Mouse (Mus musculus): ENCODE results near the gene C330007P06Rik. TPM values are rescaled to one million over a fixed set of nuclear protein-coding genes. Genes with fewer than 3 reads are reported as not detected.

C330007P06Rik gene
- polyA plus RNA-seq, 1 experiment from 2014 or later = 23.9 TPM

- Histone ChIP-seq H3K36me3 (no peaks in the 10 kb centered on the region), H3K4me3 (no peak overlapping the region), H3K4me2 (no peak overlapping the region), H3K27ac (replicated peaks) (no peak overlapping the region), H3K9me3 (no peaks in the 10 kb centered on the region), H3K9ac (no peak overlapping the region), H3K4me1 (replicated peaks) (peaks cover 3% of the 10 kb centered on the region), H3K27me3 (no peaks in the 10 kb centered on the region)
- 84% methylated on average over 3 of the region's 3 CpGs for WGBS
- ATAC-seq (ENCODE audit: low read depth) = no peak
These were observed 3.5 kb downstream of the C330007P06Rik start for GRCm38 (mm10) chrX:36870372-36870771.

- no peak for ATAC-seq (ENCODE audit: low read depth)
- H3K4me3 ChIP-seq = peak overlapping the region; percentile 43
- H3K36me3 ChIP-seq = no peaks in the 10 kb centered on the region
- H3K9ac ChIP-seq = 0 out of 2 replicates have a peak overlapping the region, but pooled peaks have one; percentile 38
- H3K4me2 ChIP-seq = peak overlapping the region; percentile 55
- no peaks in the 10 kb centered on the region for H3K9me3 ChIP-seq
- H3K4me1 ChIP-seq (replicated peaks) = peaks cover 10% of the 10 kb centered on the region
- H3K27ac ChIP-seq (replicated peaks) = no peak overlapping the region
- WGBS = 57% methylated on average over 8 of the region's 8 CpGs
- no peaks in the 10 kb centered on the region for H3K27me3 ChIP-seq
These were observed 9.1 kb downstream of the C330007P06Rik start for GRCm38 (mm10) chrX:36864609-36865328.

GRCm38 (mm10) chrX:36863766-36864608, 9.9 kb downstream of the C330007P06Rik start:
- H3K4me1 ChIP-seq (replicated peaks) = peaks cover 10% of the 10 kb centered on the region
- peak overlapping the region; percentile 55 for H3K4me2 ChIP-seq
- no peaks in the 10 kb centered on the region for H3K36me3 ChIP-seq
- peak overlapping the region; percentile 64 for H3K9ac ChIP-seq
- WGBS = 14% methylated on average over 43 of the region's 44 CpGs
- no peaks in the 10 kb centered on the region for H3K27me3 ChIP-seq
- peak; percentile 92 for ATAC-seq (ENCODE audit: low read depth)
- H3K4me3 ChIP-seq = peak overlapping the region; percentile 43
- no peaks in the 10 kb centered on the region for H3K9me3 ChIP-seq
- no peak overlapping the region; the same call in 1 of the 2 replicates for H3K27ac ChIP-seq (replicated peaks)

- H3K27ac ChIP-seq (replicated peaks) = no peak overlapping the region
These were observed 21.3 kb downstream of the C330007P06Rik start for GRCm38 (mm10) chrX:36852631-36853030.

GRCm38 (mm10) chrX:36847152-36847551, 26.8 kb downstream of the C330007P06Rik start:
- no peak overlapping the region for H3K27ac ChIP-seq (replicated peaks)
- 0 out of 2 replicates have a peak, but pooled peaks cover 1% of the 10 kb centered on the region for H3K36me3 ChIP-seq
- H3K4me3 ChIP-seq = no peak overlapping the region
- 89% methylated on average over 1 of the region's 1 CpGs for WGBS
- H3K4me2 ChIP-seq = no peak overlapping the region
- H3K9me3 ChIP-seq = no peaks in the 10 kb centered on the region
- H3K4me1 ChIP-seq (replicated peaks) = no peaks in the 10 kb centered on the region
- no peaks in the 10 kb centered on the region for H3K27me3 ChIP-seq
- ATAC-seq (ENCODE audit: low read depth) = no peak
- H3K9ac ChIP-seq = no peak overlapping the region

More at GRCm38 (mm10) chrX:36852631-36853030, 21.3 kb downstream of the C330007P06Rik start:
- 87% methylated on average over 8 of the region's 8 CpGs for WGBS
- Histone ChIP-seq H3K9me3 (no peaks in the 10 kb centered on the region), H3K9ac (no peak overlapping the region), H3K4me3 (no peak overlapping the region), H3K36me3 (0 out of 2 replicates have a peak, but pooled peaks cover 11% of the 10 kb centered on the region), H3K27me3 (no peaks in the 10 kb centered on the region), H3K4me1 (replicated peaks) (no peaks in the 10 kb centered on the region), H3K4me2 (no peak overlapping the region)
- no peak for ATAC-seq (ENCODE audit: low read depth)

- Histone ChIP-seq H3K27me3 (no peaks in the 10 kb centered on the region), H3K27ac (replicated peaks) (no peak overlapping the region), H3K4me1 (replicated peaks) (no peaks in the 10 kb centered on the region), H3K9me3 (no peaks in the 10 kb centered on the region), H3K4me3 (no peak overlapping the region), H3K9ac (no peak overlapping the region), H3K4me2 (no peak overlapping the region), H3K36me3 (no peaks in the 10 kb centered on the region)
- ATAC-seq (ENCODE audit: low read depth) = no peak
- 77% methylated on average over 4 of the region's 4 CpGs for WGBS
These were observed 30.4 kb downstream of the C330007P06Rik start for GRCm38 (mm10) chrX:36843346-36843990.

- 92% methylated on average over 6 of the region's 6 CpGs for WGBS
- Histone ChIP-seq H3K27ac (replicated peaks) (no peak overlapping the region), H3K4me2 (no peak overlapping the region), H3K27me3 (no peaks in the 10 kb centered on the region), H3K4me1 (replicated peaks) (no peaks in the 10 kb centered on the region), H3K9ac (no peak overlapping the region), H3K36me3 (no peaks in the 10 kb centered on the region), H3K9me3 (no peaks in the 10 kb centered on the region), H3K4me3 (no peak overlapping the region)
- ATAC-seq (ENCODE audit: low read depth) = no peak
These were observed 32.2 kb downstream of the C330007P06Rik start for GRCm38 (mm10) chrX:36841698-36842097.

- no peak for ATAC-seq (ENCODE audit: low read depth)
These were observed 34.5 kb downstream of the C330007P06Rik start for GRCm38 (mm10) chrX:36839391-36839790.

GRCm38 (mm10) chrX:36837069-36837676, 36.7 kb downstream of the C330007P06Rik start:
- no peak overlapping the region for H3K9ac ChIP-seq
- H3K27me3 ChIP-seq = no peaks in the 10 kb centered on the region
- 64% methylated on average over 6 of the region's 6 CpGs for WGBS
- peaks cover 4% of the 10 kb centered on the region; the same call in 1 of the 2 replicates for H3K4me1 ChIP-seq (replicated peaks)
- H3K4me3 ChIP-seq = no peak overlapping the region
- no peak overlapping the region for H3K27ac ChIP-seq (replicated peaks)
- ATAC-seq (ENCODE audit: low read depth) = no peak
- H3K4me2 ChIP-seq = no peak overlapping the region
- H3K36me3 ChIP-seq = no peaks in the 10 kb centered on the region
- no peaks in the 10 kb centered on the region for H3K9me3 ChIP-seq

More at GRCm38 (mm10) chrX:36839391-36839790, 34.5 kb downstream of the C330007P06Rik start:
- Histone ChIP-seq H3K4me1 (replicated peaks) (no peaks in the 10 kb centered on the region), H3K9ac (no peak overlapping the region), H3K4me3 (no peak overlapping the region), H3K27ac (replicated peaks) (no peak overlapping the region), H3K27me3 (no peaks in the 10 kb centered on the region), H3K4me2 (no peak overlapping the region), H3K36me3 (no peaks in the 10 kb centered on the region), H3K9me3 (no peaks in the 10 kb centered on the region)
- 71% methylated on average over 7 of the region's 7 CpGs for WGBS

- 22% methylated on average over 19 of the region's 19 CpGs for WGBS
- Histone ChIP-seq H3K9me3 (no peaks in the 10 kb centered on the region), H3K27ac (replicated peaks) (0 out of 2 replicates have a peak overlapping the region, but pooled peaks have one; percentile 23), H3K27me3 (no peaks in the 10 kb centered on the region), H3K4me2 (peak overlapping the region; percentile 49), H3K4me1 (replicated peaks) (peaks cover 4% of the 10 kb centered on the region; the same call in 1 of the 2 replicates), H3K4me3 (peak overlapping the region; percentile 29), H3K9ac (peak overlapping the region; percentile 58), H3K36me3 (no peaks in the 10 kb centered on the region)
- peak; percentile 61 for ATAC-seq (ENCODE audit: low read depth)
These were observed 40.4 kb downstream of the C330007P06Rik start for GRCm38 (mm10) chrX:36833397-36834084.

- 70% methylated on average over 4 of the region's 4 CpGs for WGBS
These were observed 42.3 kb downstream of the C330007P06Rik start for GRCm38 (mm10) chrX:36831632-36832031.

More at GRCm38 (mm10) chrX:36831632-36832031, 42.3 kb downstream of the C330007P06Rik start:
- H3K27me3 ChIP-seq = no peaks in the 10 kb centered on the region
- H3K4me3 ChIP-seq = no peak overlapping the region
- H3K36me3 ChIP-seq = no peaks in the 10 kb centered on the region
- peaks cover 4% of the 10 kb centered on the region; the same call in 1 of the 2 replicates for H3K4me1 ChIP-seq (replicated peaks)
- H3K27ac ChIP-seq (replicated peaks) = no peak overlapping the region
- H3K4me2 ChIP-seq = no peak overlapping the region
- no peaks in the 10 kb centered on the region for H3K9me3 ChIP-seq
- ATAC-seq (ENCODE audit: low read depth) = no peak
- H3K9ac ChIP-seq = no peak overlapping the region
